Mouse (Mus musculus) liver, postnatal 0 days (tissue): ENCODE results near the gene Foxl1. TPM values are rescaled to one million over a fixed set of nuclear protein-coding genes. Genes with fewer than 3 reads are reported as not detected.

Source experiments
- ATAC-seq: fragments of 200-750 bp; cut with Nextera tagmentation; 2 replicates; pipeline ENCODE4 v1.8.0; 2017; ENCODE audit warnings: mild to moderate bottlenecking, moderate library complexity
- DNase-seq: peaks from one replicate; pipeline ENCODE4 v3.0.0-alpha.2; 2016
- H3K27ac ChIP-seq: fragments of 300-500 bp; sonication (generic); 2 replicates; pipeline ENCODE4 v1.5.1; 2014; ENCODE audit warnings: antibody characterized with exemption, moderate library complexity, mild to moderate bottlenecking, low read depth
- H3K27me3 ChIP-seq: fragments of 300-500 bp; sonication (generic); 2 replicates; pipeline ENCODE4 v1.6.1; 2014; ENCODE audit warnings: low read length, control low read depth, mixed read lengths; ENCODE audit not compliant: insufficient read depth
- H3K36me3 ChIP-seq: fragments of 300-500 bp; sonication (generic); replicated peaks from 2 replicates; pipeline ENCODE4 v1.6.1; 2014; ENCODE audit warnings: mild to moderate bottlenecking, control low read depth, low read length, moderate library complexity, mixed read lengths; ENCODE audit not compliant: insufficient read depth
- H3K4me1 ChIP-seq: fragments of 300-500 bp; sonication (generic); 2 replicates; pipeline ENCODE4 v1.6.1; 2014; ENCODE audit warnings: antibody characterized with exemption, mild to moderate bottlenecking, control low read depth; ENCODE audit not compliant: insufficient read depth
- H3K4me2 ChIP-seq: fragments of 300-500 bp; sonication (generic); 2 replicates; pipeline ENCODE4 v1.6.1; 2014; ENCODE audit warnings: low read depth, mild to moderate bottlenecking, low read length, moderate library complexity, mixed read lengths
- H3K4me3 ChIP-seq: fragments of 300-500 bp; sonication (generic); 2 replicates; pipeline ENCODE4 v1.5.1; 2014; ENCODE audit warnings: low read depth, low read length
- H3K9ac ChIP-seq: fragments of 300-500 bp; sonication (generic); replicated peaks from 2 replicates; pipeline ENCODE4 v1.6.1; 2014; ENCODE audit warnings: mild to moderate bottlenecking, moderate library complexity
- H3K9me3 ChIP-seq: fragments of 300-500 bp; sonication (generic); 2 replicates; pipeline ENCODE4 v1.6.1; 2016; ENCODE audit warnings: mild to moderate bottlenecking, control low read depth, low read length, mixed read lengths
- CTCF ChIP-seq: sonication (generic); IDR thresholded peaks from 2 replicates; pipeline ENCODE4 v1.5.1; 2016; ENCODE audit warnings: antibody characterized with exemption, low read depth
- EP300 ChIP-seq: IDR thresholded peaks from 2 replicates; pipeline ENCODE4 v1.6.1; 2016; ENCODE audit warnings: antibody characterized with exemption, low read depth, mild to moderate bottlenecking
- WGBS: fragments of 180-500 bp; shearing (Covaris S2); extraction: QIAGEN DNeasy Blood & Tissue Kit; methylation state at CpG from one replicate; pipeline ENCODE4 v1.1.7; 2014; ENCODE audit not compliant: insufficient replicate concordance; 5-methylcytosine and 5-hydroxymethylcytosine counted together
- polyA plus RNA-seq: library from polyadenylated mRNA; unstranded; fragments of >200 nt; fragmentation: Nextera tagmentation; extraction: Ambion mirVana; gene quantifications from 2 replicates; pipeline ENCODE4 v1.2.1, GENCODE M21; 2015

Foxl1 gene
- polyA plus RNA-seq = not detected in 2 replicates

- H3K4me2 ChIP-seq = peak within 1 kb of the TSS; percentile 18; the same call in 1 of the 2 replicates
Observed at GRCm38 (mm10) chr8:121127756-121128375, at the start of gene Foxl1. Foxl1 (plus strand) TSS chr8:121127940.

GRCm38 (mm10) chr8:121078721-121079120, 49.0 kb upstream of the Foxl1 start:
- WGBS = 18% methylated on average over 14 of the region's 14 CpGs
- Histone ChIP-seq H3K27ac (no peak overlapping the region), H3K27me3 (peaks cover 97% of the 10 kb centered on the region), H3K4me3 (no peak overlapping the region), H3K36me3 (no peaks in the 10 kb centered on the region), H3K9me3 (no peaks in the 10 kb centered on the region), H3K9ac (no peak overlapping the region), H3K4me1 (no peaks in the 10 kb centered on the region), H3K4me2 (no peak overlapping the region)
- TF ChIP-seq CTCF (no peak), EP300 (no peak)
- DNase-seq = no peak
- no peak for ATAC-seq

More at GRCm38 (mm10) chr8:121127756-121128375, at the start of gene Foxl1:
- Histone ChIP-seq H3K9me3 (no peaks in the 10 kb centered on the region), H3K27ac (no peak within 1 kb of the TSS), H3K4me3 (no peak within 1 kb of the TSS), H3K9ac (no peak within 1 kb of the TSS), H3K4me1 (peaks cover 8% of the 10 kb centered on the region; the same call in 1 of the 2 replicates), H3K27me3 (peaks cover 86% of the 10 kb centered on the region), H3K36me3 (no peaks in the 10 kb centered on the region)
- no peak for ATAC-seq
- no peak for DNase-seq
- 3% methylated on average over 43 of the region's 43 CpGs for WGBS
- TF ChIP-seq EP300 = no peak
- TF ChIP-seq CTCF = no peak

- H3K4me1 ChIP-seq = no peaks in the 10 kb centered on the region
- peaks cover 97% of the 10 kb centered on the region for H3K27me3 ChIP-seq
- H3K27ac ChIP-seq = no peak overlapping the region
- 7% methylated on average over 7 of the region's 7 CpGs for WGBS
- no peaks in the 10 kb centered on the region for H3K9me3 ChIP-seq
- H3K36me3 ChIP-seq = no peaks in the 10 kb centered on the region
- no peak overlapping the region for H3K4me3 ChIP-seq
- TF ChIP-seq EP300 (no peak), CTCF (no peak)
- H3K4me2 ChIP-seq = no peak overlapping the region
- H3K9ac ChIP-seq = no peak overlapping the region
- ATAC-seq (no peak), DNase-seq (no peak)
Observed at GRCm38 (mm10) chr8:121079201-121079600, 48.5 kb upstream of the Foxl1 start.

- Histone ChIP-seq H3K9ac (no peak overlapping the region), H3K4me1 (no peaks in the 10 kb centered on the region), H3K4me2 (no peak overlapping the region), H3K4me3 (no peak overlapping the region), H3K27ac (no peak overlapping the region), H3K9me3 (no peaks in the 10 kb centered on the region), H3K27me3 (peaks cover 97% of the 10 kb centered on the region), H3K36me3 (no peaks in the 10 kb centered on the region)
- no peak for ATAC-seq
- no peak for DNase-seq
- WGBS = 19% methylated on average over 12 of the region's 12 CpGs
- TF ChIP-seq EP300 = no peak
- no peak for TF ChIP-seq CTCF
Observed at GRCm38 (mm10) chr8:121079944-121080343, 47.8 kb upstream of the Foxl1 start.

- no peak overlapping the region for H3K27ac ChIP-seq
- H3K9ac ChIP-seq = no peak overlapping the region
- ATAC-seq (no peak), DNase-seq (no peak)
- H3K27me3 ChIP-seq = peaks cover 97% of the 10 kb centered on the region
- no peak overlapping the region for H3K4me3 ChIP-seq
- H3K4me2 ChIP-seq = no peak overlapping the region
- no peaks in the 10 kb centered on the region for H3K9me3 ChIP-seq
- no peaks in the 10 kb centered on the region for H3K36me3 ChIP-seq
- H3K4me1 ChIP-seq = no peaks in the 10 kb centered on the region
- TF ChIP-seq CTCF (no peak), EP300 (no peak)
- WGBS = 2% methylated on average over 49 of the region's 49 CpGs
Observed at GRCm38 (mm10) chr8:121080361-121081090, 47.2 kb upstream of the Foxl1 start.

- Histone ChIP-seq H3K27ac (no peak overlapping the region), H3K36me3 (no peaks in the 10 kb centered on the region), H3K4me1 (no peaks in the 10 kb centered on the region), H3K9me3 (no peaks in the 10 kb centered on the region), H3K9ac (0 out of 2 replicates have a peak overlapping the region, but pooled peaks have one; percentile 35), H3K27me3 (peaks cover 97% of the 10 kb centered on the region), H3K4me3 (no peak overlapping the region; the same call in 1 of the 2 replicates), H3K4me2 (peak overlapping the region; percentile 16; the same call in 1 of the 2 replicates)
- DNase-seq = no peak
- 5% methylated on average over 7 of the region's 7 CpGs for WGBS
- TF ChIP-seq CTCF = no peak
- TF ChIP-seq EP300 = no peak
- ATAC-seq = no peak
Observed at GRCm38 (mm10) chr8:121081398-121081797, 46.3 kb upstream of the Foxl1 start.
